31 mouse cellular contexts compared by ENCODE assay signal in genomic region chr3:30173812-30174211, GRCm38 (mm10).
DNase-seq lines count a peak whose midpoint lies in the region; ATAC-seq and TF ChIP-seq lines count a peak whose summit lies in the region.
"Had no signal": no experiment of that assay in that cellular context is flagged by ENCODE, and none has a peak within 500 bp of the region (broad histone marks: within the 10 kb centered on the region; RNA-seq: fewer than 3 reads in every experiment).

No protein-coding gene starts in this region.

- DNase-seq in intestine, embryonic 14.5 days (ENCODE audit: low spot score), result no peak
- no peak for DNase-seq in stomach, postnatal 0 days (ENCODE audit: low spot score)
- DNase-seq in adrenal gland, postnatal 14 days, result no peak
- DNase-seq in MN1 (ENCODE audit: low spot score), result no peak
- DNase-seq: adrenal gland, adult 2 months; adrenal gland, postnatal 25 days; B cell, adult 2 months; cerebellum, adult 11-12 months; cerebellum, adult 8-10 months; cerebellum, postnatal 10 days; cerebellum, postnatal 36 days; embryo, embryonic 11 days; gastrocnemius, postnatal 10 days; gastrocnemius, postnatal 36 days; heart, postnatal 10 days; heart, postnatal 36 days had no signal

- H3K4me3 ChIP-seq in intestine, embryonic 14.5 days (ENCODE audit: low read depth, low read length), result no peak overlapping the region
- no peak overlapping the region for H3K4me3 ChIP-seq in intestine, embryonic 16.5 days (ENCODE audit: low read length)
- H3K4me3 ChIP-seq in stomach, embryonic 14.5 days (ENCODE audit: low read depth, low read length), result no peak overlapping the region
- H3K4me3 ChIP-seq in stomach, postnatal 0 days (ENCODE audit: low read depth, low read length), result no peak overlapping the region
- H3K4me3 ChIP-seq: embryonic facial prominence, embryonic 10.5 days; embryonic facial prominence, embryonic 13.5 days; erythroblast, embryonic 14.5 days; forebrain, embryonic 12.5 days; forebrain, embryonic 15.5 days; heart, embryonic 12.5 days; heart, embryonic 15.5 days; hindbrain, embryonic 10.5 days had no signal

- TF ChIP-seq EP300 in stomach, postnatal 0 days (optimal IDR thresholded peaks at IDR 0.05), result no peak

- H3K9me3 ChIP-seq in intestine, embryonic 14.5 days (ENCODE audit: control insufficient read depth, low read length), result peaks cover 10% of the 10 kb centered on the region; the same call in 1 of the 2 replicates
- H3K9me3 ChIP-seq in intestine, embryonic 16.5 days (ENCODE audit: control insufficient read depth, low read length), result peaks cover 4% of the 10 kb centered on the region; the same call in 1 of the 2 replicates
- peaks cover 4% of the 10 kb centered on the region; the same call in 1 of the 2 replicates for H3K9me3 ChIP-seq in stomach, embryonic 14.5 days (ENCODE audit: control insufficient read depth, low read depth, low read length)
- no peaks in the 10 kb centered on the region for H3K9me3 ChIP-seq in stomach, postnatal 0 days (ENCODE audit: control insufficient read depth, low read length)
- H3K9me3 ChIP-seq: forebrain, embryonic 12.5 days; forebrain, embryonic 15.5 days; G1E; heart, embryonic 12.5 days; heart, embryonic 15.5 days had no signal

- H3K4me1 ChIP-seq in intestine, embryonic 14.5 days (replicated peaks; ENCODE audit: control insufficient read depth, insufficient read depth, low read length), result no peaks in the 10 kb centered on the region
- H3K4me1 ChIP-seq in intestine, embryonic 16.5 days (ENCODE audit: control insufficient read depth, insufficient read depth, low read length), result no peaks in the 10 kb centered on the region
- no peaks in the 10 kb centered on the region for H3K4me1 ChIP-seq in stomach, embryonic 14.5 days (ENCODE audit: control insufficient read depth, insufficient read depth, low read length)
- no peaks in the 10 kb centered on the region for H3K4me1 ChIP-seq in stomach, postnatal 0 days (replicated peaks; ENCODE audit: control insufficient read depth, insufficient read depth)
- H3K4me1 ChIP-seq: embryonic facial prominence, embryonic 13.5 days; forebrain, embryonic 12.5 days; forebrain, embryonic 15.5 days; heart, embryonic 12.5 days; heart, embryonic 15.5 days; hindbrain, embryonic 10.5 days had no signal

- no peaks in the 10 kb centered on the region for H3K27me3 ChIP-seq in intestine, embryonic 14.5 days (replicated peaks; ENCODE audit: control insufficient read depth, insufficient read depth, low read length)
- H3K27me3 ChIP-seq in intestine, embryonic 16.5 days (replicated peaks; ENCODE audit: control insufficient read depth, insufficient read depth, low read length), result no peaks in the 10 kb centered on the region
- no peaks in the 10 kb centered on the region for H3K27me3 ChIP-seq in stomach, embryonic 14.5 days (ENCODE audit: control insufficient read depth, insufficient read depth, low read length)
- no peaks in the 10 kb centered on the region for H3K27me3 ChIP-seq in stomach, postnatal 0 days (ENCODE audit: control insufficient read depth, insufficient read depth, low read length)
- H3K27me3 ChIP-seq: CH12.LX; embryonic facial prominence, embryonic 13.5 days; forebrain, embryonic 12.5 days; forebrain, embryonic 15.5 days; heart, embryonic 12.5 days; heart, embryonic 15.5 days had no signal

- H3K9ac ChIP-seq in intestine, embryonic 14.5 days (ENCODE audit: low read length), result no peak overlapping the region
- H3K9ac ChIP-seq in intestine, embryonic 16.5 days (ENCODE audit: low read depth, low read length), result no peak overlapping the region
- no peak overlapping the region for H3K9ac ChIP-seq in stomach, embryonic 14.5 days (replicated peaks; ENCODE audit: low read depth, low read length)
- H3K9ac ChIP-seq in stomach, postnatal 0 days (ENCODE audit: low read length), result no peak overlapping the region
- H3K9ac ChIP-seq: embryonic facial prominence, embryonic 13.5 days; forebrain, embryonic 12.5 days; forebrain, embryonic 15.5 days; heart, embryonic 12.5 days; heart, embryonic 15.5 days; hindbrain, embryonic 14.5 days had no signal

- ATAC-seq in intestine, embryonic 14.5 days (replicated peaks; ENCODE audit: low FRiP score, low TSS enrichment, low read depth), result peak; percentile 68; the same call in 1 of the 2 replicates
- ATAC-seq in intestine, embryonic 16.5 days, result peak; percentile 95
- ATAC-seq in stomach, embryonic 14.5 days (ENCODE audit: insufficient number of reproducible peaks, insufficient read depth, low FRiP score, low read depth), result 0 out of 2 replicates have a peak, but pooled peaks have one; percentile 46
- ATAC-seq in stomach, postnatal 0 days (ENCODE audit: low FRiP score, low TSS enrichment), result peak; percentile 40; the same call in 1 of the 2 replicates
- ATAC-seq in megakaryocyte progenitor cell, adult 5-6 weeks (replicated peaks; ENCODE audit: poor library complexity), result no peak
- ATAC-seq: forebrain, embryonic 15.5 days; hindbrain, postnatal 0 days had no signal

- 57% methylated on average over 3 of the region's 3 CpGs for WGBS in intestine, embryonic 14.5 days
- WGBS in intestine, embryonic 16.5 days, result 62% methylated on average over 3 of the region's 3 CpGs
- 64% methylated on average over 3 of the region's 3 CpGs for WGBS in stomach, embryonic 14.5 days
- WGBS in stomach, postnatal 0 days, result 58% methylated on average over 3 of the region's 3 CpGs

- H3K27ac ChIP-seq in intestine, embryonic 14.5 days (ENCODE audit: low read depth), result no peak overlapping the region
- no peak overlapping the region for H3K27ac ChIP-seq in intestine, embryonic 16.5 days (ENCODE audit: low read length)
- H3K27ac ChIP-seq in stomach, embryonic 14.5 days (ENCODE audit: low read length), result no peak overlapping the region
- H3K27ac ChIP-seq in stomach, postnatal 0 days (replicated peaks), result no peak overlapping the region
- H3K27ac ChIP-seq: embryonic facial prominence, embryonic 10.5 days; embryonic facial prominence, embryonic 13.5 days; forebrain, embryonic 12.5 days; forebrain, embryonic 15.5 days; heart, embryonic 15.5 days; hindbrain, embryonic 10.5 days; hindbrain, embryonic 14.5 days; hindbrain, postnatal 0 days had no signal

- H3K4me2 ChIP-seq in intestine, embryonic 14.5 days (ENCODE audit: low read length), result no peak overlapping the region
- no peak overlapping the region for H3K4me2 ChIP-seq in intestine, embryonic 16.5 days (ENCODE audit: low read depth, low read length)
- H3K4me2 ChIP-seq in stomach, embryonic 14.5 days (replicated peaks; ENCODE audit: low read depth, low read length), result no peak overlapping the region
- no peak overlapping the region for H3K4me2 ChIP-seq in stomach, postnatal 0 days (replicated peaks; ENCODE audit: low read depth)
- H3K4me2 ChIP-seq: embryonic facial prominence, embryonic 13.5 days; forebrain, embryonic 12.5 days; forebrain, embryonic 15.5 days; heart, embryonic 12.5 days; heart, embryonic 15.5 days; hindbrain, embryonic 14.5 days had no signal

- no peak for TF ChIP-seq CTCF in stomach, postnatal 0 days (IDR thresholded peaks at IDR 0.05; ENCODE audit: low read depth)

- no peaks in the 10 kb centered on the region for H3K36me3 ChIP-seq in intestine, embryonic 14.5 days (ENCODE audit: control insufficient read depth, insufficient read depth, low read length)
- H3K36me3 ChIP-seq in intestine, embryonic 16.5 days (ENCODE audit: control insufficient read depth, insufficient read depth, low read length), result no peaks in the 10 kb centered on the region
- no peaks in the 10 kb centered on the region for H3K36me3 ChIP-seq in stomach, embryonic 14.5 days (ENCODE audit: control insufficient read depth, insufficient read depth, low read length)
- H3K36me3 ChIP-seq in stomach, postnatal 0 days (ENCODE audit: control insufficient read depth, insufficient read depth, low read length), result no peaks in the 10 kb centered on the region
- H3K36me3 ChIP-seq: embryonic facial prominence, embryonic 10.5 days; embryonic facial prominence, embryonic 13.5 days; forebrain, embryonic 12.5 days; forebrain, embryonic 15.5 days; G1E; heart, embryonic 12.5 days; heart, embryonic 15.5 days; hindbrain, embryonic 10.5 days had no signal
